Comparison of ENCODE assay signal across 1 mouse cellular context in the genomic region with DNA sequence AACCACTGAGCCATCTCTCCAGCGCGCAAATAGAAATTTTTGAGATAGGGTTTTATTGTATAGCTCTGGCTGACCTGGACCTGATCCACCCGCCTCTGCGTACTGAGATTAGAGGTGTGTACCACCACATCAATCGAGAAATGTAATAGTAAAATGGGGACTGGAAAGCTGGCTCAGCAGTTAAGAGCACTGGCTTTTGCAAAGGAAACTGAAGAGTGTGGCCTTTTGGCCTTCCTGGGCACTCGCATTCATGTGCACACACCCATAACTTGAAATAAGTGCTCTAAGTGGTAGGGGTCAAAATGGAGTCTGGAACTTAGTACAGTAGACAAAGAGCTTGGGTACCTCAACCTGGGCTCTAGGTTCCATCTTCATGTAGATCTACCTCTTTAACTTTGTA.
TF ChIP-seq lines count a peak whose summit lies in the region.

No protein-coding gene starts in this region.

TF ChIP-seq in MEL, 35 proteins besides CTCF, POLR2A, EP300 and RAD21:
- TF ChIP-seq ZKSCAN1 (IDR thresholded peaks at IDR 0.05; ENCODE audit: low read depth, low read length), result no peak
- no peak for TF ChIP-seq USF1 (IDR thresholded peaks at IDR 0.05; ENCODE audit: low read depth, low read length)
- no peak for TF ChIP-seq POLR2AphosphoS5 (IDR thresholded peaks at IDR 0.05; ENCODE audit: borderline replicate concordance, low read depth, low read length)
- no peak for TF ChIP-seq TCF12 (IDR thresholded peaks at IDR 0.05; ENCODE audit: low read depth, low read length)
- no peak for TF ChIP-seq USF2 (IDR thresholded peaks at IDR 0.05; ENCODE audit: borderline replicate concordance in 1 of 2, insufficient read depth in 1 of 2, low read depth in 1 of 2, low read length in 2 of 2)
- TF ChIP-seq GATA1 (IDR thresholded peaks at IDR 0.05; ENCODE audit: low read depth, low read length), result no peak
- TF ChIP-seq HCFC1 (IDR thresholded peaks at IDR 0.05; ENCODE audit: low read depth, low read length), result no peak
- no peak for TF ChIP-seq MAX (IDR thresholded peaks at IDR 0.05; ENCODE audit: low read length)
- no peak for TF ChIP-seq MYB (IDR thresholded peaks at IDR 0.05; ENCODE audit: low read depth, low read length)
- no peak for TF ChIP-seq NELFE (IDR thresholded peaks at IDR 0.05; ENCODE audit: low read depth, low read length)
